Mouse (Mus musculus) layer of hippocampus, adult 9-11 months (tissue): ENCODE results near the gene H2al1f.
"Not testable (repeated sequence)": the region's sequence is repeated elsewhere in the genome, so short reads cannot be mapped to it uniquely, and the experiment has no call there.

Experiments
- DNase-seq: peaks from one replicate; pipeline ENCODE4 v3.0.0; 2022

Gene H2al1f

GRCm38 (mm10) chrX:11314858-11315257 lies at the start of gene H2al1f:
TSS of gene H2al1f (plus strand) at chrX:11315158.
- DNase-seq, result not testable (repeated sequence)

DNA sequence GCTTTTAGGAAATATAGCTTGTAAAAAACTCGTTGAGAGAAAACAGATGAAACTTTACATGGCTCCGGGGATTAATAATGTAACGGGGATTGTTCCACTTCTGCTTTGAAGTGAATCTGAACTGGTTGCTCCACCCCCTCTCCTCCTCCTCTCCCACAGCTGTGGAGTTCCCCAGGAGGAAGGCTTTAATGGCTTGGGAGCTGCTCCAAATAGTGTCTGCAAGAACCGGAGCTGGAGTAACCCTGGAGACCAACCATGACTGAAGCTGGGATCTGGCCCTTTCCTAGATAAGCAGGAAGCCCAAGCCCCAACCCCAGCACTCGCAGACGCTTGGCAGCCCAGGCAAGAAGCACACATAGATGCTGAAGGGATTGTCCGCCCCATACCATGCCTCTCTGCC lies 47.2 kb upstream of the H2al1f start:
- no peak for DNase-seq

GRCm38 (mm10) chrX:11269074-11269473 lies 45.9 kb upstream of the H2al1f start:
- peak; percentile 14 for DNase-seq

DNA sequence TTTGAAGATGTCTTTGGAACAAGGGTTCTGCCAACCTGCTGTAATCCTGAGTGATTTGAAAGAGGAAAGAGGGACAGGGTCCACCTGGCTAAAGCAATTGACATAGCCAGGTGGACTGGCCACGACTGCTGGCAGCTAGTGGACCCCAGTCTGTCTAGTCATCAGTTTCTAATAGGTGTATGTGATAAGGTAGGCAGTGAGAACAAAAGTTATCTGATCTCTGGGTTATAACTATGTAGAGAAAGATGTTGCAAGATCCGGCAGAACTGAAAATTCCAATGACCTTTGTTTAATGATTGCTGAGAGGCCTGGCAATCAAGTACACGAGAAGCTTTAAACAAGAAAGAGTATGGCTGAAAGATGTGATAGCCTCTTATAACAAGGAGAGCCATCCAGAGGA lies 41.8 kb upstream of the H2al1f start:
- no peak for DNase-seq

GRCm38 (mm10) chrX:11277083-11277482 lies 37.9 kb upstream of the H2al1f start:
- DNase-seq, result no peak

DNA sequence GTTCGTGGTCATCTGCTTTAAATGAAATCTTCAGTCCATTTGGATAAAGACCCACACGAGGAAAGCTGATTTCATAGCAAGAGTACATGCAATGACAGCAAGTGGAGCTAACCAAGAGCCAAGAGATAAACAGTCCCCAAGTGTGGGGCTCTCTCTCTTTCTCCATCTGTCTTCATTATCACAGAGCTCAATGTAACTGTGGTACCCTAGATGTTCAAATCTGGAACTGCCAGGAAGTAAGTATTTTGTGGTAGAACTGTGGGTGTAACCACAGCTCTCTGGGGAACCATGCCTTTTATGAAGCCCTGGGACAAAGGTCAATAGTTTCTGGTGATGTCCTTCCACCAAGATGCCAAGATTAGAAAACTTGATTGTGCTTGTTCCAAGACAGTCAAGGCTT lies 34.2 kb upstream of the H2al1f start:
- DNase-seq, result no peak

- DNase-seq, result no peak
Measured at GRCm38 (mm10) chrX:11288306-11288882, 26.6 kb upstream of the H2al1f start.

DNA sequence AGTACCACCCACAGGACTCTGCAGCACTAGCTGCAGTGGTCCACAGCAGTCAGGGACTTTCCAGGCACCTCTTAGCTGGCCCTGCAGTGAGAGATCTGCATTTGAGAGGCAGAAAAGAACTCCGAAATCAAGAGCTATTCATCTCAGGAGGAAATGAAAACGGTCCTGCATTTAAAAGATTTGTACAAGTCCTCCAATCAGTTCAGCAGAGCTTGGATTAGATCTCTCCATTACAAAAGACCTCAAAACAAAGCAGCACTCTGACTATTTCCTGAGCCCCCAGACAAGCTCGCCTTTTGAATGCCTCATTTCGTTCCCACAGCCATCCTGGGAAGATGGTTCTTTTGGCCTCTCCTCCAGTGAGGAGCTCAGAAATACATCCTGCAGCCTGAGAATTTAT lies 25.7 kb upstream of the H2al1f start:
- DNase-seq, result no peak

GRCm38 (mm10) chrX:11298957-11299356 lies 16.0 kb upstream of the H2al1f start, which contains the start of gene H2al1a:
TSS of gene H2al1a (plus strand) at chrX:11299257.
- not testable (repeated sequence) for DNase-seq

DNA sequence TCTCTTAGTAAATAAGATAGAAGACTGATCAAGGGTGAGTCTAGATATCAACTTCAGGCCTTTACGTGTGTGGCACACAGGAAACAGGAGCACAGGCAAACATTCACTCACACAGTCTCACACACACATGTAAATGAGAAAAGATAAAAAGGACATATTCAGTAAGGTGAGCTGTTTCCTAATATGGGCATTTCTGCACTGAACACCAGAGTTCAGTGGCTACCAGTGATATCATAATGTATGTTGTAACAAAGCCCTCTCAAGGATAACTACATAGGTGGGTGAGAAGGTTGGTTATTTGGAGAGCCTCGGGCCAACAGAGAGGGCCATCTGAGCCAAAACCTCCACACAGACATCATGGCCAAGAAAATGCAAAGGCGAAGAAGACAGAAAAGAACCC lies 12.8 kb upstream of the H2al1f start, which contains the start of gene H2al1b:
Gene H2al1b (plus strand): TSS at position 301 of the 400 bp plus-strand sequence.
- DNase-seq, result not testable (repeated sequence)

GRCm38 (mm10) chrX:11305355-11305754 lies 9.6 kb upstream of the H2al1f start, which contains the start of gene H2al1c:
TSS of gene H2al1c (plus strand) at chrX:11305655.
- DNase-seq, result not testable (repeated sequence)

DNA sequence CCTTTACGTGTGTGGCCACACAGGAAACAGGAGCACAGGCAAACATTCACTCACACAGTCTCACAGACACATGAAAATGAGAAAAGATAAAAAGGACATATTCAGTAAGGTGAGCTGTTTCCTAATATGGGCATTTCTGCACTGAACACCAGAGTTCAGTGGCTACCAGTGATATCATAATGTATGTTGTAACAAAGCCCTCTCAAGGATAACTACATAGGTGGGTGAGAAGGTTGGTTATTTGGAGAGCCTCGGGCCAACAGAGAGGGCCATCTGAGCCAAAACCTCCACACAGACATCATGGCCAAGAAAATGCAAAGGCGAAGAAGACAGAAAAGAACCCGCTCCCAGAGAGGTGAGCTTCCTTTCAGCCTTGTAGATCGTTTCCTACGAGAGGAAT lies 6.4 kb upstream of the H2al1f start, which contains the start of gene H2al1d:
Gene H2al1d (plus strand): TSS at position 301 of the 400 bp plus-strand sequence.
- DNase-seq, result not testable (repeated sequence)

DNA sequence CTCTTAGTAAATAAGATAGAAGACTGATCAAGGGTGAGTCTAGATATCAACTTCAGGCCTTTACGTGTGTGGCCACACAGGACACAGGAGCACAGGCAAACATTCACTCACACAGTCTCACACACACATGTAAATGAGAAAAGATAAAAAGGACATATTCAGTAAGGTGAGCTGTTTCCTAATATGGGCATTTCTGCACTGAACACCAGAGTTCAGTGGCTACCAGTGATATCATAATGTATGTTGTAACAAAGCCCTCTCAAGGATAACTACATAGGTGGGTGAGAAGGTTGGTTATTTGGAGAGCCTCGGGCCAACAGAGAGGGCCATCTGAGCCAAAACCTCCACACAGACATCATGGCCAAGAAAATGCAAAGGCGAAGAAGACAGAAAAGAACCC lies 3.3 kb upstream of the H2al1f start, which contains the start of gene H2al1e:
Gene H2al1e (plus strand): TSS at position 301 of the 400 bp plus-strand sequence.
- DNase-seq, result not testable (repeated sequence)

DNA sequence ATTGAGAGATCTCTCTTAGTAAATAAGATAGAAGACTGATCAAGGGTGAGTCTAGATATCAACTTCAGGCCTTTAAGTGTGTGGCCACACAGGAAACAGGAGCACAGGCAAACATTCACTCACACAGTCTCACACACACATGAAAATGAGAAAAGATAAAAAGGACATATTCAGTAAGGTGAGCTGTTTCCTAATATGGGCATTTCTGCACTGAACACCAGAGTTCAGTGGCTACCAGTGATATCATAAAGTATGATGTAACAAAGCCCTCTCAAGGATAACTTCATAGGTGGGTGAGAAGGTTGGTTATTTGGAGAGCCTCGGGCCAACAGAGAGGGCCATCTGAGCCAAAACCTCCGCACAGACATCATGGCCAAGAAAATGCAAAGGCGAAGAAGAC lies 3.0 kb downstream of the H2al1f start, which contains the start of gene H2al1g:
Gene H2al1g (plus strand): TSS at position 301 of the 400 bp plus-strand sequence.
- DNase-seq, result not testable (repeated sequence)

- not testable (repeated sequence) for DNase-seq
Measured at GRCm38 (mm10) chrX:11321192-11321591, 6.2 kb downstream of the H2al1f start, which contains the start of gene H2al1h. TSS of gene H2al1h (plus strand) at chrX:11321492.

- DNase-seq, result not testable (repeated sequence)
Measured at GRCm38 (mm10) chrX:11324359-11324758, 9.4 kb downstream of the H2al1f start, which contains the start of gene H2al1i. TSS of gene H2al1i (plus strand) at chrX:11324659.

- DNase-seq, result not testable (repeated sequence)
Measured at GRCm38 (mm10) chrX:11327522-11327921, 12.6 kb downstream of the H2al1f start, which contains the start of gene H2al1j. TSS of gene H2al1j (plus strand) at chrX:11327822.

GRCm38 (mm10) chrX:11345762-11346161 lies 30.8 kb downstream of the H2al1f start:
- no peak for DNase-seq

GRCm38 (mm10) chrX:11346756-11347155 lies 31.8 kb downstream of the H2al1f start:
- no peak for DNase-seq

- DNase-seq, result no peak
Measured at GRCm38 (mm10) chrX:11360823-11361222, 45.9 kb downstream of the H2al1f start.

DNA sequence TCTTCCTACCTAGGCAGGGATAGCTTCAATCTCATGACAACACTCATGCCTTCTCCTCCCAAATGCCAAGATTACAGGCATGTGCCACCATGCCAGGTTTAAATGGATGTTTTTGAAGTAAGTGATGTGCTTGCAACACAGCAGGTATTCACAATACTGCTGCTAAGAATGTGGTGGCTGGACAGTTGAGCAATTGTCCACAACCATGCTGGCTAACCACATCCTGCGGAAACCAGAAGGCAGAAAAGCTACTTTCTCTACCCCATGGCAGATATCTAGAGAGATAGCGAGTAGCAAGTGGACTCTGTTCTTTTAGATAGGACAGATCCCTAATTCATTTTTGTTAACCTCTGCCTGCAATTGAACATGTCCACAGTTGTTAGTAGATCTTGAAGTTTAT lies 46.3 kb downstream of the H2al1f start:
- no peak for DNase-seq

GRCm38 (mm10) chrX:11363890-11364289 lies 48.9 kb downstream of the H2al1f start:
- DNase-seq, result no peak
